Mouse (Mus musculus): ENCODE data around the gene Eid2. TPM values are rescaled to one million over a fixed set of nuclear protein-coding genes. Genes with fewer than 3 reads are reported as not detected.

The Eid2 gene
- total RNA-seq, 1 experiment from 2014 or later, result 27.4 TPM

- DNase-seq, result peak; percentile 74
These were observed 23.2 kb downstream of the Eid2 start, which contains the start of gene Selenov for GRCm38 (mm10) chr7:28290638-28291590. TSS of gene Selenov (minus strand) at chr7:28291186.

- peak; percentile 87 for DNase-seq
These were observed 26.8 kb downstream of the Eid2 start for GRCm38 (mm10) chr7:28294481-28294880.

- peak; percentile 75 for DNase-seq
These were observed 31.4 kb downstream of the Eid2 start for GRCm38 (mm10) chr7:28298837-28299625.

- peak; percentile 73 for DNase-seq
These were observed 34.1 kb downstream of the Eid2 start, which contains the start of gene Dll3 for GRCm38 (mm10) chr7:28301616-28302433. TSS of gene Dll3 (minus strand) at chr7:28302238.

- DNase-seq, result peak; percentile 68
These were observed 38.0 kb downstream of the Eid2 start for GRCm38 (mm10) chr7:28305641-28306040.

GRCm38 (mm10) chr7:28306216-28306615 lies 38.5 kb downstream of the Eid2 start:
- no peak for DNase-seq

- DNase-seq, result no peak
These were observed 42.1 kb downstream of the Eid2 start for GRCm38 (mm10) chr7:28309737-28310136.

GRCm38 (mm10) chr7:28311151-28311925 lies 43.7 kb downstream of the Eid2 start:
- DNase-seq, result peak; percentile 35

- peak; percentile 99 for DNase-seq
These were observed 44.4 kb downstream of the Eid2 start, which contains the start of gene Timm50 for GRCm38 (mm10) chr7:28311926-28312543. TSS of gene Timm50 (minus strand) at chr7:28312072.

DNA sequence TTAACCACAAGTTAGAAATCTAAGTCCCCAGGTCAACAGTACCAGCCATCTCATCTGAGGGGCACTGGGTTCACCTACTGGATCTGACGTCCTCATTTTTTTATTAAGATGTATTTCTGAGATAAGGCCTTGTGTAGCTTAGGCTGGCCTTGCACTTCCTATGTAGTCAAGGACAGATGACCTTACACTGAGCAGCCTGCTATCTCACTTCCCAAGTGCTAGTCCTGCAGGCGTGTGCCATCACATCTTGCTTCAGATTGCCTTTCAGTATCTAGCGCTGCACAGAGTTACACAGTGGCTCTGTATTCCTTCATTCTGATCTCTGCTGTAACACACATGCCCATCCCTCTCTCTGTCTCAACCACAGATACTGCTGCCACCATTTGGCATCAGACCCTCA lies 50.4 kb downstream of the Eid2 start:
- DNase-seq, result no peak

DNA sequence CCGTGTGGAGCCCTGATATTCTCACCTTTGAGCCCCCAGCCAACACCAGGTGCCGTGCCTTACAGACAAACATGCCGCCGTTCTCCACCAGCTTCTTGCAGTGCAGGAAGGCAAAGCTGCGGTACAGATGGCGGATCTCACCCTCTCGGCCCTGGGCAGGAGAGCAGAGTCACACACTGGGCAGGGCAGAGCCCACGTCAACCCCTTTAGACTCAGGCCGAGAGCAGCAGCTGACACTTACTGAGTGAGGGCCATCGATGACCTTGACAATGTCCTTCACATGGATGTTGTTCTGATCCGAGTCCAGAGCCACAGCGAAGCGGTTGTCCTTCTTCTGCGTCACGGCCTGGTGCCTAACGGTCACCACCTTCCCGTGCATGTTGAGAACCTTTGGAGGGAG lies 51.0 kb downstream of the Eid2 start:
- DNase-seq, result peak; percentile 74

Other genes with a start within 250 kb of the Eid2 start
- gene Psmc4, start 217.8 kb upstream of the Eid2 start, total RNA-seq (2021), result 158 and 171 TPM in 2 replicates
- not detected in 2 replicates for gene Fcgbp, start 196.6 kb upstream of the Eid2 start, total RNA-seq (2021)
- not detected in 2 replicates for gene 9530053A07Rik, start 138.4 kb upstream of the Eid2 start, total RNA-seq (2021)
- gene Fbl, start 98.2 kb upstream of the Eid2 start, total RNA-seq (2021), result 111 and 122 TPM in 2 replicates
- 34.7 and 35.0 TPM in 2 replicates for gene Dyrk1b, start 88.4 kb upstream of the Eid2 start, total RNA-seq (2021)
- 14.2 and 14.3 TPM in 2 replicates for gene Eid2b, start 9.9 kb downstream of the Eid2 start, total RNA-seq (2021)
- gene Selenov, start 23.3 kb downstream of the Eid2 start, total RNA-seq (2021), result not detected in 2 replicates
- 0.41 and 0.56 TPM in 2 replicates for gene Dll3, start 34.4 kb downstream of the Eid2 start, total RNA-seq (2021)
- gene Timm50, start 44.2 kb downstream of the Eid2 start, total RNA-seq (2021), result 94.7 and 100 TPM in 2 replicates
- gene Supt5, start 70.9 kb downstream of the Eid2 start, total RNA-seq (2021), result 122 and 127 TPM in 2 replicates
- 937 and 1,132 TPM in 2 replicates for gene Rps16, start 82.8 kb downstream of the Eid2 start, total RNA-seq (2021)
- gene Plekhg2, start 104.7 kb downstream of the Eid2 start, total RNA-seq (2021), result 27.9 and 32.6 TPM in 2 replicates
- gene Zfp36, start 112.4 kb downstream of the Eid2 start, total RNA-seq (2021), result 27.9 and 30.7 TPM in 2 replicates
- gene Med29, start 124.8 kb downstream of the Eid2 start, total RNA-seq (2021), result 29.6 and 30.5 TPM in 2 replicates
- gene Paf1, start 125.1 kb downstream of the Eid2 start, total RNA-seq (2021), result 77.0 and 87.6 TPM in 2 replicates
- gene Gmfg, start 169.6 kb downstream of the Eid2 start, total RNA-seq (2021), result 14.7 and 24.7 TPM in 2 replicates
- gene Lrfn1, start 184.1 kb downstream of the Eid2 start, total RNA-seq (2021), result 11.5 and 12.8 TPM in 2 replicates
- gene Ifnl2, start 242.6 kb downstream of the Eid2 start, total RNA-seq (2021), result not detected in 2 replicates